Mouse (Mus musculus): Measurements from ENCODE around the gene Rims1. TPM values are rescaled to one million over a fixed set of nuclear protein-coding genes. Genes with fewer than 3 reads are reported as not detected.

Gene Rims1
- polyA plus RNA-seq, 1 experiment from 2014 or later, result 10.8 TPM

GRCm38 (mm10) chr1:22661825-22662224 is 144.0 kb downstream of the Rims1 start:
- H3K27me3 ChIP-seq, result no peaks in the 10 kb centered on the region
- H3K9ac ChIP-seq, result no peak overlapping the region
- no peak overlapping the region for H3K27ac ChIP-seq
- H3K36me3 ChIP-seq, result no peaks in the 10 kb centered on the region
- H3K4me1 ChIP-seq (replicated peaks), result no peaks in the 10 kb centered on the region
- H3K4me3 ChIP-seq, result no peak overlapping the region
- no peak for ATAC-seq (ENCODE audit: low FRiP score)
- no peak overlapping the region for H3K4me2 ChIP-seq
- WGBS, result 87% methylated on average over 3 of the region's 3 CpGs
- H3K9me3 ChIP-seq, result no peaks in the 10 kb centered on the region

DNA sequence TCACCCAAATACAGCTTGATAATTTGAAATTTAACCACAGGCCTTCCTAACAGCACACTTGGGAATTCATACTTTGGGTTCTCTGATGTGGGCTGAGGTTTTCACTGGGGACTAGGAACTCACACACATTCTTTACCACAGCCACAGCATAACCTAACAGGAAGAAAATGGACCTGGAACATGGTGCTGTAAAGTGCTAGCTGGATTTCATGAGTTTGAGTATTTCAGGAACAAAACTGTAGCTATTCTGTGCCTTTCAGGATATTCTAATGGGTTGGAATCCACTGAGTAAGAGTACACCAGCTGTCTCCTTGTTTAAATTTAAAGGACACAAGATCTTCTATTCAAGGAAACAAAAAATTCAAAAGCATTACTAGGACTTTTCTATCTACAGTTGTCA is 149.8 kb downstream of the Rims1 start:
- no peak overlapping the region for H3K4me2 ChIP-seq
- H3K27me3 ChIP-seq, result no peaks in the 10 kb centered on the region
- H3K4me1 ChIP-seq (replicated peaks), result no peaks in the 10 kb centered on the region
- ATAC-seq (ENCODE audit: low FRiP score), result no peak
- H3K36me3 ChIP-seq, result no peaks in the 10 kb centered on the region
- no peak overlapping the region for H3K9ac ChIP-seq
- H3K4me3 ChIP-seq, result no peak overlapping the region
- H3K27ac ChIP-seq, result no peak overlapping the region
- H3K9me3 ChIP-seq, result no peaks in the 10 kb centered on the region

DNA sequence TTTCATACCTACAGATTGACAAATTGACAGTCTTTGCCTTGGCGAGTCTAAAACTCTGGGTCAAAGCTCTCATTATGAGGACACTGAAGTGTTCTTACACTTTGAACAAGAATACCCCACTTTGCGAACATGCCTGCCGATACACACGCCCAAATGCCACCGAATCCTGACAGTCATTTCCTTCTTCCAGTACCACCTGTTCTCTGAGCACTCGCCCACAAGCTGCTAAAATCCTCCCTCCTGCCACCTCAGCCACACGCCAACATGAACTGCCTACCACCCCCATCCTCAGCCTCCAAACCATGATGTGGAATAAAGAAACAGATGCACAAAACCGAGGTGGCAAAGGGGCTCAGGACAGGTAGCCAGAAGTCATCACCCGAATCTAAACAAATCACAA is 150.9 kb downstream of the Rims1 start:
- ATAC-seq (ENCODE audit: low FRiP score), result no peak

DNA sequence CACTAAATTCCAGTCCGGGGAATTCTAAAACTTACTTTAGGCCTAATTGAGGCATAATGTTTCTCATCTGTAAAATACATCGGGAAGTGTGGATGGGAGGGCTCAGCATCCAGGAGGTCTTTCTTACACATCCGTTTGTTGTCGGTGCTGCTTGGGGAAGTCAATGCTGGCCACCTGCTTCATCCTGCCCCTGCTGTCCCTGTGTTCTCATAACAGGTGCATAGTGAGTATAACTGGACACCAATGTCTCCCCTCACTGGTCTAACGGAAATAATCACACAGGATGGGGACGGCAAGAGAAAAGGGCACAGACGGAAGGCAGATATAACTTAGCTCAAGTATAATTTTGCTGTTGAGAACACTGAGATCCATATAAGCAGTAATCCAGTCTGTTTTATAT is 155.2 kb downstream of the Rims1 start:
- Histone ChIP-seq H3K27me3 (no peaks in the 10 kb centered on the region), H3K4me3 (no peak overlapping the region), H3K9me3 (no peaks in the 10 kb centered on the region), H3K27ac (no peak overlapping the region), H3K9ac (no peak overlapping the region), H3K4me2 (no peak overlapping the region), H3K36me3 (no peaks in the 10 kb centered on the region), H3K4me1 (replicated peaks) (no peaks in the 10 kb centered on the region)
- WGBS, result 82% methylated on average over 7 of the region's 7 CpGs
- no peak for ATAC-seq (ENCODE audit: low FRiP score)

More for the DNA sequence above, 150.9 kb downstream of the Rims1 start:
- 89% methylated on average over 9 of the region's 9 CpGs for WGBS
- Histone ChIP-seq H3K36me3 (no peaks in the 10 kb centered on the region), H3K27ac (no peak overlapping the region), H3K9me3 (no peaks in the 10 kb centered on the region), H3K9ac (no peak overlapping the region), H3K27me3 (no peaks in the 10 kb centered on the region), H3K4me2 (no peak overlapping the region), H3K4me1 (replicated peaks) (no peaks in the 10 kb centered on the region), H3K4me3 (no peak overlapping the region)

DNA sequence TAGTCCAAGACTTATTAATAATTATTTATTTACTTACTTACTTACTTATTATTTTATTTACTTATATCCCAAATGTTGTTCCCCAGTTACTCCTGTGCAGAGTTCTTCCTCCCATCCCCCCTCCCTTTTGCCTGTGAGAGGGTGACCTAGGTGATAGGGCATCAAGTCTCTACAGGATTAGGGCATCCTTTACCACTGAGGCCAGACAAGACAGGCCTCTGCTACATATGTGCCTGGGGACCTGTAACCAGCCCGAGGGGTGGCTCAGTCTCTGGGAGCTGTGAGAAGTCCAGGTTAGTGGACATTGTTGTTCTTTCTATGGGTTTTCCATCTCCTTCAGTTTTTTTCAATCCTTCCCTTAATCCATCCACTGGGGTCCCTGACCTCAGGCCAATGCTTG is 156.4 kb downstream of the Rims1 start:
- H3K27ac ChIP-seq, result no peak overlapping the region
- WGBS, result 62% methylated on average over 1 of the region's 1 CpGs
- ATAC-seq (ENCODE audit: low FRiP score), result 0 out of 2 replicates have a peak, but pooled peaks have one; percentile 52

GRCm38 (mm10) chr1:22645257-22645656 is 160.5 kb downstream of the Rims1 start:
- Histone ChIP-seq H3K9ac (no peak overlapping the region), H3K4me2 (no peak overlapping the region), H3K4me1 (replicated peaks) (no peaks in the 10 kb centered on the region), H3K4me3 (no peak overlapping the region), H3K36me3 (no peaks in the 10 kb centered on the region), H3K9me3 (no peaks in the 10 kb centered on the region), H3K27me3 (no peaks in the 10 kb centered on the region), H3K27ac (no peak overlapping the region)
- no peak for ATAC-seq (ENCODE audit: low FRiP score)
- 49% methylated on average over 2 of the region's 2 CpGs for WGBS

More for the DNA sequence above, 156.4 kb downstream of the Rims1 start:
- H3K9ac ChIP-seq, result no peak overlapping the region
- no peaks in the 10 kb centered on the region for H3K4me1 ChIP-seq (replicated peaks)
- no peaks in the 10 kb centered on the region for H3K27me3 ChIP-seq
- H3K36me3 ChIP-seq, result no peaks in the 10 kb centered on the region
- no peaks in the 10 kb centered on the region for H3K9me3 ChIP-seq
- no peak overlapping the region for H3K4me2 ChIP-seq
- H3K4me3 ChIP-seq, result no peak overlapping the region

- Histone ChIP-seq H3K27ac (no peak overlapping the region), H3K27me3 (no peaks in the 10 kb centered on the region), H3K36me3 (no peaks in the 10 kb centered on the region), H3K9ac (no peak overlapping the region), H3K4me3 (no peak overlapping the region), H3K9me3 (no peaks in the 10 kb centered on the region), H3K4me2 (no peak overlapping the region), H3K4me1 (replicated peaks) (peaks cover 4% of the 10 kb centered on the region; the same call in 1 of the 2 replicates)
- no peak for ATAC-seq (ENCODE audit: low FRiP score)
- WGBS, result 83% methylated on average over 5 of the region's 5 CpGs
Observed at GRCm38 (mm10) chr1:22640568-22640967, 165.2 kb downstream of the Rims1 start.

DNA sequence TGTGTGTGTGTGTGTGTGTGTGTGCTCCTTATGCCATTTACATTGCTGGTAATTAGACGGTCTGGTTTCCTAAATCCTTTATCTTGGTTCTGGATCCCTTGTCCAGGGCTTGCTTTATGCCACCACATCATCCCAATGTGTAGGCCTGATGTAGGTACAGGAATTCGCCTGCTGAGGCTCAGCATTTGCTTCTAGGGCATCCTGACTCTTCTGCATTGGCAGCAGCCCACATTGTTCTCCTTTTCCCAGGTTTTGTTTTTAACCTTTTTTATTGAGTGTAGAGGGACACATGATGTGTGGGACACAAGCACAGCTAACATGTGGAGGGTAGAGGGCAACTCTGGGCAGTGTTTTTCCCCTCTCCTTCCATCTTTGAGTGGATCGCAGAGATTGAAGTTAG is 166.1 kb downstream of the Rims1 start:
- H3K9ac ChIP-seq, result no peak overlapping the region
- H3K27me3 ChIP-seq, result no peaks in the 10 kb centered on the region
- no peaks in the 10 kb centered on the region for H3K9me3 ChIP-seq
- WGBS, result 78% methylated on average over 3 of the region's 3 CpGs
- H3K4me2 ChIP-seq, result no peak overlapping the region
- no peak for ATAC-seq (ENCODE audit: low FRiP score)
- H3K4me3 ChIP-seq, result no peak overlapping the region
- H3K27ac ChIP-seq, result no peak overlapping the region
- peaks cover 4% of the 10 kb centered on the region; the same call in 1 of the 2 replicates for H3K4me1 ChIP-seq (replicated peaks)
- H3K36me3 ChIP-seq, result no peaks in the 10 kb centered on the region

GRCm38 (mm10) chr1:22633871-22634270 is 171.9 kb downstream of the Rims1 start:
- 94% methylated on average over 2 of the region's 2 CpGs for WGBS
- no peak overlapping the region for H3K4me3 ChIP-seq
- H3K27ac ChIP-seq, result no peak overlapping the region
- no peaks in the 10 kb centered on the region for H3K9me3 ChIP-seq
- no peak overlapping the region for H3K4me2 ChIP-seq
- no peaks in the 10 kb centered on the region for H3K4me1 ChIP-seq (replicated peaks)
- no peaks in the 10 kb centered on the region for H3K36me3 ChIP-seq
- no peaks in the 10 kb centered on the region for H3K27me3 ChIP-seq
- H3K9ac ChIP-seq, result no peak overlapping the region
- ATAC-seq (ENCODE audit: low FRiP score), result no peak

GRCm38 (mm10) chr1:22632551-22632950 is 173.2 kb downstream of the Rims1 start:
- no peaks in the 10 kb centered on the region for H3K27me3 ChIP-seq
- H3K4me3 ChIP-seq, result no peak overlapping the region
- no peaks in the 10 kb centered on the region for H3K36me3 ChIP-seq
- 79% methylated on average over 7 of the region's 7 CpGs for WGBS
- no peaks in the 10 kb centered on the region for H3K4me1 ChIP-seq (replicated peaks)
- H3K4me2 ChIP-seq, result no peak overlapping the region
- H3K27ac ChIP-seq, result no peak overlapping the region
- H3K9me3 ChIP-seq, result no peaks in the 10 kb centered on the region
- H3K9ac ChIP-seq, result no peak overlapping the region
- ATAC-seq (ENCODE audit: low FRiP score), result no peak

DNA sequence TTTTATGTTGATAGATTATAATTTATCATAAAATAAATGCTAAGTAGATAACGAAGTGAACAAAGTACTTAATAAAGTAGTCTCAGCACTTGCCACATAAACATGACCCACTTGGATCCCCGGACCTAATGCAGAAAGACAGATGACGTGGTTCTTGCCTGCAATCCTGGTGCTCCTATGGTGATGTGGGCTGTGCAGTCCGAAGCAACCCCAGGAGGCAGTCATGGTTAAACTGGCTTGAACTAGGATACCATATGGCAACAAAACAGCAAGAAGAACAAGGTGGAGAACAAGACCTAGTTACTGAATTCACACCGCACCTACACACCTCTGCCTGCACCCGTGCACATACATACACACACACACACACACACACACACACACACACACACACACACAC is 173.8 kb downstream of the Rims1 start:
- no peak overlapping the region for H3K4me3 ChIP-seq
- H3K4me2 ChIP-seq, result no peak overlapping the region
- no peak overlapping the region for H3K27ac ChIP-seq
- WGBS, result 83% methylated on average over 6 of the region's 6 CpGs
- no peaks in the 10 kb centered on the region for H3K36me3 ChIP-seq
- H3K4me1 ChIP-seq (replicated peaks), result 0 out of 2 replicates have a peak, but pooled peaks cover 1% of the 10 kb centered on the region
- H3K9ac ChIP-seq, result no peak overlapping the region
- no peaks in the 10 kb centered on the region for H3K9me3 ChIP-seq
- H3K27me3 ChIP-seq, result no peaks in the 10 kb centered on the region
- no peak for ATAC-seq (ENCODE audit: low FRiP score)

DNA sequence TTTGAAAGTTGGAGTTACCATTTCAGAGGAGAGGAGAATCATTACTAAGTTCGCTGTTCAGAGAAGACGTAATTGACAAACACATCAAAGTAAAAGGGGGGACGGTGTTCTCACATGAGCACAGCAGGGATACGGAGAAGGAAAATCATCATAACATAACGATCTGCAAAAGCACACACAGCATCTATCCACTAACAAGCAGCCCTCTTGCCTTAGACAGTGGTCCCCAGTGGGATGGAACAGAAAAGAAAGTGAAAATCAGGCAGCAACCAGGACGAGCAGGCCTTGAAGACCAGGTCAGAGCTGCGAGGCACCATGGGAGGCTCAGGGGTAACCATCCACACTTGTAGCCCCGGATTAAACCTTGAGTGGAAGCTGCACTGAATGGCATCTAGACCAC is 176.8 kb downstream of the Rims1 start:
- ATAC-seq (ENCODE audit: low FRiP score), result no peak
- H3K4me2 ChIP-seq, result no peak overlapping the region
- H3K27ac ChIP-seq, result no peak overlapping the region
- 78% methylated on average over 8 of the region's 8 CpGs for WGBS
- H3K4me3 ChIP-seq, result no peak overlapping the region
- 0 out of 2 replicates have a peak, but pooled peaks cover 3% of the 10 kb centered on the region for H3K4me1 ChIP-seq (replicated peaks)
- H3K9me3 ChIP-seq, result no peaks in the 10 kb centered on the region
- no peaks in the 10 kb centered on the region for H3K27me3 ChIP-seq
- H3K36me3 ChIP-seq, result no peaks in the 10 kb centered on the region
- no peak overlapping the region for H3K9ac ChIP-seq

DNA sequence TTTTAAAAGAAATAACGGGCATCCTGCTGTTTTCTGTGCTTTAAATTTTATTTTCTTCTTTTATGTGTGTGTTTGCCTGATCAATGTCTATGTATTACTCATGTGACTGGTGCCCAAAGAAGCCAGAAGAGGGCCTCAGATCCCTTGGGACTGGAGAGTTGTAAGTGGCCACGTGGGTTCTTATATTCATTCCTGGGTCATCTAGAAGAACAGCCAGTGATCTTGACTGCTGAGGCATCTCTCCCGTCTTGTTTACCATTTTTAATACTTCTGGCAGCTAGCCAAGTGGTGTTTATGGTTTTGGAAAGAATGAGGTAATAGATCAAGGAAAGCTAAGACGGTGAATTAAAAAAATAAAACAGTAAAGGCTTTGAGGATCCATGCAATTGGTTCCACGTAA is 178.8 kb downstream of the Rims1 start:
- no peak overlapping the region for H3K4me2 ChIP-seq
- ATAC-seq (ENCODE audit: low FRiP score), result no peak
- H3K27ac ChIP-seq, result no peak overlapping the region; the same call in 1 of the 2 replicates
- no peaks in the 10 kb centered on the region for H3K36me3 ChIP-seq
- 56% methylated on average over 5 of the region's 5 CpGs for WGBS
- 0 out of 2 replicates have a peak, but pooled peaks cover 3% of the 10 kb centered on the region for H3K4me1 ChIP-seq (replicated peaks)
- no peak overlapping the region for H3K9ac ChIP-seq
- no peak overlapping the region for H3K4me3 ChIP-seq
- H3K9me3 ChIP-seq, result no peaks in the 10 kb centered on the region
- H3K27me3 ChIP-seq, result no peaks in the 10 kb centered on the region
